Mouse (Mus musculus): ENCODE data around the gene Unc5b. TPM values are rescaled to one million over a fixed set of nuclear protein-coding genes. Genes with fewer than 3 reads are reported as not detected.

The Unc5b gene
- total and polyA plus RNA-seq, 3 experiments: 0.04 to 0.21 (median 0.06) TPM

- TF ChIP-seq POLR2A (IDR thresholded peaks at IDR 0.05; ENCODE audit: low read depth, low read length) (no peak), HCFC1 (IDR thresholded peaks at IDR 0.05; ENCODE audit: low read depth, low read length) (no peak), SMC3 (IDR thresholded peaks at IDR 0.05; ENCODE audit: low read depth, low read length) (no peak), EP300 (IDR thresholded peaks at IDR 0.05; ENCODE audit: low read length) (peak; percentile 44; the same call in 1 of the 2 replicates), USF2 (conservative IDR thresholded peaks at IDR 0.05; ENCODE audit: low read depth, low read length) (no peak)
These were observed 95.6 kb downstream of the Unc5b start (continued) for GRCm38 (mm10) chr10:60735737-60736136.

- Histone ChIP-seq H3K27me3 (replicated peaks) (no peaks in the 10 kb centered on the region), H3K4me3 (replicated peaks in 1 of 3; ENCODE audit: low read depth in 2 of 3, low read length in 2 of 3, poor library complexity in 1 of 3) (no peak overlapping the region), H3K79me2 (replicated peaks; ENCODE audit: control insufficient read depth, extremely low read depth, insufficient read depth, poor library complexity, severe bottlenecking) (no peaks in the 10 kb centered on the region; the same call in 1 of the 2 replicates), H3K4me2 (ENCODE audit: insufficient read depth, low read depth, poor library complexity, severe bottlenecking) (no peak overlapping the region), H3K9ac (ENCODE audit: insufficient read depth, low read depth) (no peak overlapping the region), H3K27ac (ENCODE audit: insufficient read depth, low read depth) (no peak overlapping the region), H3K9me3 (replicated peaks; ENCODE audit: low read length) (no peaks in the 10 kb centered on the region), H3K36me3 (replicated peaks in 1 of 2; ENCODE audit: control insufficient read depth in 1 of 2, insufficient read depth in 1 of 2, low read length in 1 of 2) (peaks cover 12 to 68% of the 10 kb centered on the region in 2 experiments), H3K4me1 (ENCODE audit: control insufficient read depth in 1 of 2, insufficient read depth in 2 of 2) (peaks cover 48 to 87% of the 10 kb centered on the region in 2 experiments)
- no peak for TF ChIP-seq MAFK (IDR thresholded peaks at IDR 0.05; ENCODE audit: insufficient replicate concordance, low read length)
- 0 out of 2 replicates have a peak, but pooled peaks have one; percentile 31 for TF ChIP-seq BHLHE40 (IDR thresholded peaks at IDR 0.05; ENCODE audit: low read depth, low read length)
- peak; percentile 48; the same call in 1 of the 2 replicates for TF ChIP-seq TCF12 (IDR thresholded peaks at IDR 0.05; ENCODE audit: low read depth, low read length)
- DNase-seq (ENCODE audit: extremely low read depth): no peak
- dilution Hi-C loops (cut with MboI; ENCODE audit: extremely low pct_ligation_motif_present, extremely low pct_unique_long_range_greater_than_20kb, low sequenced_read_pairs) (no loop called here), in situ Hi-C loops (cut with MboI; ENCODE audit: low pct_ligation_motif_present, low pct_unique_long_range_greater_than_20kb, low sequenced_read_pairs) (no loop called here)
These were observed 97.9 kb downstream of the Unc5b start for GRCm38 (mm10) chr10:60733471-60733870.

GRCm38 (mm10) chr10:60732397-60732861 lies 99.0 kb downstream of the Unc5b start:
- Histone ChIP-seq H3K9me3 (replicated peaks; ENCODE audit: low read length) (no peaks in the 10 kb centered on the region), H3K27ac (ENCODE audit: insufficient read depth, low read depth) (no peak overlapping the region), H3K9ac (ENCODE audit: insufficient read depth, low read depth) (no peak overlapping the region), H3K4me3 (replicated peaks in 1 of 3; ENCODE audit: low read depth in 2 of 3, low read length in 2 of 3, poor library complexity in 1 of 3) (no peak overlapping the region), H3K27me3 (replicated peaks) (no peaks in the 10 kb centered on the region), H3K36me3 (replicated peaks in 1 of 2; ENCODE audit: control insufficient read depth in 1 of 2, insufficient read depth in 1 of 2, low read length in 1 of 2) (peaks cover 16 to 74% of the 10 kb centered on the region in 2 experiments), H3K4me1 (ENCODE audit: control insufficient read depth in 1 of 2, insufficient read depth in 2 of 2) (peaks cover 41 to 85% of the 10 kb centered on the region in 2 experiments), H3K4me2 (ENCODE audit: insufficient read depth, low read depth, poor library complexity, severe bottlenecking) (no peak overlapping the region), H3K79me2 (replicated peaks; ENCODE audit: control insufficient read depth, extremely low read depth, insufficient read depth, poor library complexity, severe bottlenecking) (no peaks in the 10 kb centered on the region)
- dilution Hi-C loops (cut with MboI; ENCODE audit: extremely low pct_ligation_motif_present, extremely low pct_unique_long_range_greater_than_20kb, low sequenced_read_pairs): no loop called here
- TF ChIP-seq USF1 (IDR thresholded peaks at IDR 0.05; ENCODE audit: low read depth, low read length) (no peak), E2F4 (IDR thresholded peaks at IDR 0.05; ENCODE audit: insufficient replicate concordance, low read depth, low read length) (no peak), ZC3H11A (IDR thresholded peaks at IDR 0.05; ENCODE audit: low read depth, low read length) (no peak), ZKSCAN1 (IDR thresholded peaks at IDR 0.05; ENCODE audit: borderline replicate concordance, low read depth, low read length) (no peak), SMC3 (IDR thresholded peaks at IDR 0.05; ENCODE audit: low read depth, low read length) (no peak), RCOR1 (conservative IDR thresholded peaks at IDR 0.05; ENCODE audit: low read depth, low read length) (no peak), NELFE (IDR thresholded peaks at IDR 0.05; ENCODE audit: low read depth, low read length) (no peak), SIN3A (IDR thresholded peaks at IDR 0.05; ENCODE audit: low read length) (no peak), USF2 (conservative IDR thresholded peaks at IDR 0.05; ENCODE audit: low read depth, low read length) (no peak), RAD21 (IDR thresholded peaks at IDR 0.05; ENCODE audit: low read depth, low read length) (no peak), HCFC1 (IDR thresholded peaks at IDR 0.05; ENCODE audit: low read depth, low read length) (no peak), KAT2A (IDR thresholded peaks at IDR 0.05; ENCODE audit: insufficient replicate concordance, low read length) (no peak), POLR2A (IDR thresholded peaks at IDR 0.05; ENCODE audit: low read depth, low read length) (no peak), JUND (conservative IDR thresholded peaks at IDR 0.05; ENCODE audit: low read depth, low read length) (no peak)
- in situ Hi-C loops (cut with MboI; ENCODE audit: low pct_ligation_motif_present, low pct_unique_long_range_greater_than_20kb, low sequenced_read_pairs): no loop called here
- no peak for DNase-seq (ENCODE audit: extremely low read depth)
